Mouse (Mus musculus): ENCODE data around the gene Vcl. TPM values are rescaled to one million over a fixed set of nuclear protein-coding genes. Genes with fewer than 3 reads are reported as not detected.

Gene Vcl
- polyA plus RNA-seq, 1 experiment from 2014 or later: 15.5 TPM

DNA sequence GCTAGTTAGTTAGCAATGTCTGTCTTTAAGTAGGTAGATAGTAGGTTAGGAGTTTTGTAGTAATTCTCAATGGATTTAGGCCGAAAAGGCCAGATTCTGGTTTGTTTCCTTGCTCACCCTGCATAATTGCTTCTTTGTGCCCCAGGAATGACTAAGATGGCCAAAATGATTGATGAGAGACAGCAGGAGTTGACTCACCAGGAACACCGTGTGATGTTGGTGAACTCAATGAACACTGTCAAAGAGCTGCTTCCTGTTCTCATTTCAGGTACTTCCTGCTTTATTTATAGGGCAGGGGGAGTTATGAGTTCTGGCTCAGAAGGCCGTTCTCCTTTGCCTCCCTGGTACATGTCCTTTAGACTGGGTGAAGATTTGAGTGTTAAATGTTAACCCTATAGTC is 56.3 kb downstream of the Vcl start:
- no peak overlapping the region for H3K4me3 ChIP-seq
- H3K4me1 ChIP-seq (replicated peaks): no peaks in the 10 kb centered on the region
- 54% methylated on average over 3 of the region's 3 CpGs for WGBS
- no peaks in the 10 kb centered on the region for H3K9me3 ChIP-seq
- 0 out of 2 replicates have a peak, but pooled peaks cover 3% of the 10 kb centered on the region for H3K36me3 ChIP-seq
- ATAC-seq (ENCODE audit: low FRiP score, low read depth): no peak
- H3K9ac ChIP-seq: no peak overlapping the region
- H3K27ac ChIP-seq (replicated peaks): no peak overlapping the region
- H3K27me3 ChIP-seq: no peaks in the 10 kb centered on the region
- no peak overlapping the region for H3K4me2 ChIP-seq

DNA sequence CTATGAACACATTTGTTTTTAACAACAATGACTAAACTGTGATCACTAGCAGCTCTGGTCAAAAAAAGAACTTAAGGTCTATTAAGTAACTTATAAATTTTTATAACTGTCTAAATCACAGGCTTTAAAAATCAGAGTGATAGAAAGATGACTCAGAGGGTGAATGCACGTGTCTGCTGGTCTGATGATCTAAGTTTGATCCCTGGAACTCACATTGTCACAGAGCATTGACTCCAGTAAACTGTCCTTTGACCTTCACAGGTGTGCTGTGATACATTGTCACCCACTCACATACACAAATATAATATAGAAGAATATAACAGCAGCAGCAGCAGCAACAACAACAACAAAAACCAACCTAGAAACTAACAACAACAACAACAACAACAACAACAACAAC is 62.3 kb downstream of the Vcl start:
- no peak overlapping the region for H3K4me2 ChIP-seq
- no peaks in the 10 kb centered on the region for H3K27me3 ChIP-seq
- no peak for ATAC-seq (ENCODE audit: low FRiP score, low read depth)
- no peaks in the 10 kb centered on the region for H3K9me3 ChIP-seq
- WGBS: 92% methylated on average over 1 of the region's 1 CpGs
- H3K27ac ChIP-seq (replicated peaks): no peak overlapping the region
- no peak overlapping the region for H3K9ac ChIP-seq
- H3K4me3 ChIP-seq: no peak overlapping the region
- 0 out of 2 replicates have a peak, but pooled peaks cover 3% of the 10 kb centered on the region for H3K36me3 ChIP-seq
- H3K4me1 ChIP-seq (replicated peaks): no peaks in the 10 kb centered on the region

DNA sequence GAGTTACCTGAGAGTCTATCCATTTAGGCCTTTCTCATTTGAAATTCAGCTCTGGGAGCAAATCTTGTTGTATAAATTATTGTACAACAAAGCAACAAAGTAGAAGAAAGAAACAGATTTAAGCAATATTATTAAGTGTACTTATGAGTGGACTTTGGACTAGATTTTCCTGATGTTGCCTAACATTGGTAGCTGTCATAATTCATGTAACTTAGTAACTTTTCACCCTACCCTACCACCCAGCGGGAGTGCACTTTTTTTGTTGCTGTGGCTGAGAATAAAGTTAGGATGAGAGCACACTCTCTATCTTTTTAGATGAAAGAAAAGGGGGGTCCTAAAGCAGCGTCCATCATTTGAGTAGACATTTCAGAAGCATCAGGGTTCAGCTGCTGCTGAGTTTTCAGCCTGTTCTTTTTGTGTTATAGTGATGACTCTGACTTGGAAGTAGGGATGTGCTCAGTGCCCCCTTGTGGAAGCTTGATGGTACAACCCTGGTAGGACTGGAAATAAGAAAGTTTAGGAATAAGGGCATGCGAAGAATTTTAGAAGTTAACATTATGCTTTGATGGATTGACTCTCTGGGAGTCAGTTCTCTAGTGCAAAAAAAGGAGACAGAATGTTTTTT is 64.0 kb downstream of the Vcl start:
- Histone ChIP-seq H3K27me3 (no peaks in the 10 kb centered on the region), H3K9me3 (no peaks in the 10 kb centered on the region), H3K4me3 (no peak overlapping the region), H3K4me2 (no peak overlapping the region), H3K36me3 (no peaks in the 10 kb centered on the region), H3K27ac (replicated peaks) (no peak overlapping the region), H3K4me1 (replicated peaks) (no peaks in the 10 kb centered on the region), H3K9ac (no peak overlapping the region)
- no peak for ATAC-seq (ENCODE audit: low FRiP score, low read depth)
- 54% methylated on average over 3 of the region's 3 CpGs for WGBS

DNA sequence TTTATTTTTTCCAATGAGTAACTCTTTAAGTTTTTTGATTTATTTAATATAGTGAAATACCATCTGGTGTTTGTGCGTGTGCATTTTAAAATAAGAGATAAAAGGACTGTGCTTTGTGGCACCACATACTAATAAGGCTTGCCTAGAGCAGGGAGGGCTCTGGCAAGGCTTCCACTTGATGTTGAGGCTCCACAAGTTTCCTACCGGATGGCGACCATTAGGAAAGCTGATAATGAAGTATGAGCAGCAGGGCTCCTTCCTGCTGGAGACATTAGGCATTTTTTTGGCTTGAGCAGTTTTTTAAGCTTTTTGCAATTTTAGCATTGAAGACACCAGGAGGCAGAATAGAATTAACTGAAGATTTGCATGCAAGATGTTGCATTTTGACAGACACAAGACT is 65.3 kb downstream of the Vcl start:
- Histone ChIP-seq H3K9me3 (no peaks in the 10 kb centered on the region), H3K4me1 (replicated peaks) (no peaks in the 10 kb centered on the region), H3K4me3 (no peak overlapping the region), H3K27me3 (no peaks in the 10 kb centered on the region), H3K9ac (no peak overlapping the region), H3K36me3 (no peaks in the 10 kb centered on the region), H3K27ac (replicated peaks) (no peak overlapping the region), H3K4me2 (no peak overlapping the region)
- 66% methylated on average over 3 of the region's 3 CpGs for WGBS
- ATAC-seq (ENCODE audit: low FRiP score, low read depth): no peak

DNA sequence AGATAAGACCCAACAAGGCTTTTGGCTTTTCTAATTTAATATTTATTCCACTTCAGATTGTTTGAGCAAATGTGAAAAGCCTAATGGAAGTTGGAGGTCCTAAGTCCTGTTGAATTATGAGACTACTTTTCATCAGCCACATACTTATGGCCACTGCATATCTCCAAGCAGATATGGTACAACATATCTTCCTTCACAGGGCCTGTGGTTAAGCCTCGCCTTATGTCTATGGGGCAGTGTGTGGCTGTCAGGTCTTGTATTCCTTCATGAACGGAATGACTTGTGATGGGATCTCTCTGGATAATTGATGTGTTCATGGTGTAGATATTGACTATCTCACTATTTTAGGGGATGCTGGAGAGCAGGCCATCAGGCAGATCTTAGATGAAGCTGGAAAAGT is 66.3 kb downstream of the Vcl start:
- ATAC-seq (ENCODE audit: low FRiP score, low read depth): no peak
- WGBS: 98% methylated on average over 2 of the region's 2 CpGs
- Histone ChIP-seq H3K27me3 (no peaks in the 10 kb centered on the region), H3K4me3 (no peak overlapping the region), H3K4me2 (no peak overlapping the region), H3K4me1 (replicated peaks) (no peaks in the 10 kb centered on the region), H3K27ac (replicated peaks) (no peak overlapping the region), H3K9ac (no peak overlapping the region), H3K36me3 (no peaks in the 10 kb centered on the region), H3K9me3 (no peaks in the 10 kb centered on the region)

DNA sequence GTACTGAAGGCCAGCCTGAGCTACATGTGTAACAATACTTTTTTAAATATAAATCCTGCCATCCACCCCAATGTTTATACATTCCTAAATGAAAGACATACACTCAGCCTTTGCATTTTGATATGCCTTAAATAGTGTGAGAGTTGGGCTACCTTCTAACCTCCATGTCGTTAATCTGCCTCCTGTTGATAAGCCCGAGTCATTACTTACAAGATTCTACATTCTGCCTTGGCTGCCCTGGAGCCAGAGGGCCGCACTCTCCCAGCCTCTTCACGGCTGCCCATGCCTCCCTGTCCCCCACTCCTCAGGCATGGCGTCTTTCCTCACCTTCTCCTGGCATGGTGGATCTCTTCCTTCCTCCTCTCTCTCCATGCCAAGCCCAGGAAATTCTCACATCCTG is 67.2 kb downstream of the Vcl start:
- Histone ChIP-seq H3K9me3 (no peaks in the 10 kb centered on the region), H3K4me1 (replicated peaks) (no peaks in the 10 kb centered on the region), H3K36me3 (no peaks in the 10 kb centered on the region), H3K4me2 (no peak overlapping the region), H3K27me3 (no peaks in the 10 kb centered on the region), H3K27ac (replicated peaks) (no peak overlapping the region; the same call in 1 of the 2 replicates), H3K9ac (no peak overlapping the region), H3K4me3 (no peak overlapping the region)
- 66% methylated on average over 5 of the region's 5 CpGs for WGBS
- ATAC-seq (ENCODE audit: low FRiP score, low read depth): no peak

DNA sequence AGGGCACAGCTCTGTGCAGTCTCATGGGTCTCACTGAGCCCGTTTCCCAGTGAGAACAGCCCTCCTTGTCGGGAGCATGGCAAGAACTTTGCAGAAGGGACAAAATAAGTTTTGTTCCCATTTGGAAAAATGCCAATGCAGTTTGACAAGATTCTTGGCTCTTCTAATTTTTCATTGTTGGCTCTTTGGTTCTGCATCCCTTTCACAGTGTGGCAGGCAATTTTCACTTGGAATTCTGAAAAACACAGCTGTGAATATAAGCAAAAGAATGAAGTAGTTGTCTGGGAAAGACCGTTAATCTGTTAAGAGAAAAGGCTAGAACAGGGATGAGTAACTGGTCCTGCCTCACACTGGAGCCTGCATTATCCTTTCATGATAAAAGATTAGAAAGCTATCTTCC is 68.3 kb downstream of the Vcl start:
- H3K27ac ChIP-seq (replicated peaks): peak overlapping the region; percentile 34; the same call in 1 of the 2 replicates
- no peak overlapping the region for H3K9ac ChIP-seq
- no peak overlapping the region for H3K4me3 ChIP-seq
- no peaks in the 10 kb centered on the region for H3K36me3 ChIP-seq
- H3K4me2 ChIP-seq: no peak overlapping the region
- no peaks in the 10 kb centered on the region for H3K9me3 ChIP-seq
- 37% methylated on average over 3 of the region's 3 CpGs for WGBS
- no peak for ATAC-seq (ENCODE audit: low FRiP score, low read depth)
- H3K27me3 ChIP-seq: no peaks in the 10 kb centered on the region
- H3K4me1 ChIP-seq (replicated peaks): no peaks in the 10 kb centered on the region

DNA sequence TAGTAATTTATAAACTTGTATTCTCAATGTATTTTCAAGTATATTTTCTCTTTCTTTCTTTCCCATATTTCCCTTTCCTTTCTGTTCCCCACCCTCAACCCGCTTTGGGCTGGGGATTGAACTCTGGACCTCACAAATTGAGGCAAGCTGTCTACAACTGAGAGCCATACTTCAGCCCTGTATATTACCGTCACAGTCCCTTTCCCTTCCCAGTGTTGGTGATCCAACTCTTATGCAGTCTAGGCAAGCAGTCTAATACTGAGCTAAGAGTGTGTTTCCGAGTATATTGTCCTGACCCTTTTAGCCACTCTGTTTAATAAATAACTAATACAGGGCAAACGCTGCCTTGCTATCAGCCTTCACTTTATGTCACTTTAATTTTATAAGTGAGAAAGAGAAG is 70.4 kb downstream of the Vcl start:
- no peaks in the 10 kb centered on the region for H3K27me3 ChIP-seq
- H3K4me2 ChIP-seq: no peak overlapping the region
- H3K4me1 ChIP-seq (replicated peaks): no peaks in the 10 kb centered on the region
- ATAC-seq (ENCODE audit: low FRiP score, low read depth): no peak
- no peaks in the 10 kb centered on the region for H3K9me3 ChIP-seq
- H3K27ac ChIP-seq (replicated peaks): no peak overlapping the region
- WGBS: 86% methylated on average over 4 of the region's 4 CpGs
- no peak overlapping the region for H3K4me3 ChIP-seq
- no peaks in the 10 kb centered on the region for H3K36me3 ChIP-seq
- no peak overlapping the region for H3K9ac ChIP-seq

DNA sequence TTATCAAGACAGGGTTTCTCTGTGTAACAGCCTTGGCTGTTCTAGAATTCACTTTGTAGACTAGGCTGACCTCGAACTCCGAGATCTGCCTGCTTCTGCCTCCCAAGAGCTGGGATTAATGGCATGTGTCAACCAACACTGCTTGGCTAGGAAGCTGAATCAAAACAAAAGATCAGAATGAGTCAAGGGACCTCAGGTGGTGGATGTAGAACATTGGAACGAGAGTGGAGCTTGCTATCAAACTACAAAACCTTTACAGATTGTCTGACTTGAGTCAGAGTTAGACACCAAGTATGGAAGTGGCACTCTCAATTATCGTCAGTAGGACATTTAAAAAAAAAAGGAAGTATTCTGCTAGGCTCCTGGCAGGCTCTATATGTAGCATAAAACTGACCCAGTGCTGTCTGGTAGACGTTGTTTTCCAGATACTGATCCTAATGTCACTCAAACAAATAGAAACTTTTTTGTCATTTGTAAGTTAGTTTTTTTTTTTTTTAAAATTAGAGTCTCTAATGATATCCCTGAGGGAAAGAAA is 84.7 kb downstream of the Vcl start:
- no peak for ATAC-seq (ENCODE audit: low FRiP score, low read depth)

DNA sequence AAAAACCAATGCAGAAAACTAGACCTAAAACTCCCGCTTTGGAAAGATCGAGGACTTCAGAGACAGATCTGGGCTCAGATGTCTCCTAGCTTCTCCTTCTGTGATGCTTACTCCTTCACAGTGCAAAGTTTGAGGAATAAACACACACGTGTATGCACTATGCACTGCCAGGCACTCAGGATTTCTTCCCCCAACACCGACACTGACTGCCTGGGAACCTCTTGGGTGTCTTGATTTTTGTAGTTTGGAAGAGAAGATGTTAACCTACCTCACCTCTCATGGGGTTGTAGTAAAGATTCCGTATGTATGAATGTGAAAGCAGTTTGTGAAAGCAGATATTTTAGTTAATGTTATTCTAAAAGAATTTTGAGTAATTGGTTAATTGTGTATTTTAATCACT is 88.7 kb downstream of the Vcl start:
- H3K4me2 ChIP-seq: no peak overlapping the region
- no peak overlapping the region for H3K4me3 ChIP-seq
- H3K4me1 ChIP-seq (replicated peaks): no peaks in the 10 kb centered on the region
- no peak overlapping the region for H3K9ac ChIP-seq
- H3K27ac ChIP-seq (replicated peaks): no peak overlapping the region
- no peaks in the 10 kb centered on the region for H3K9me3 ChIP-seq
- H3K27me3 ChIP-seq: no peaks in the 10 kb centered on the region
- 93% methylated on average over 5 of the region's 5 CpGs for WGBS
- no peak for ATAC-seq (ENCODE audit: low FRiP score, low read depth)
- H3K36me3 ChIP-seq: peaks cover 17% of the 10 kb centered on the region

More for the DNA sequence above, 84.7 kb downstream of the Vcl start:
- 92% methylated on average over 5 of the region's 5 CpGs for WGBS
- H3K4me3 ChIP-seq: no peak overlapping the region
- H3K4me2 ChIP-seq: no peak overlapping the region
- H3K27ac ChIP-seq (replicated peaks): no peak overlapping the region
- no peaks in the 10 kb centered on the region for H3K9me3 ChIP-seq
- no peaks in the 10 kb centered on the region for H3K27me3 ChIP-seq
- H3K4me1 ChIP-seq (replicated peaks): no peaks in the 10 kb centered on the region
- no peak overlapping the region for H3K9ac ChIP-seq
- H3K36me3 ChIP-seq: 0 out of 2 replicates have a peak, but pooled peaks cover 5% of the 10 kb centered on the region

DNA sequence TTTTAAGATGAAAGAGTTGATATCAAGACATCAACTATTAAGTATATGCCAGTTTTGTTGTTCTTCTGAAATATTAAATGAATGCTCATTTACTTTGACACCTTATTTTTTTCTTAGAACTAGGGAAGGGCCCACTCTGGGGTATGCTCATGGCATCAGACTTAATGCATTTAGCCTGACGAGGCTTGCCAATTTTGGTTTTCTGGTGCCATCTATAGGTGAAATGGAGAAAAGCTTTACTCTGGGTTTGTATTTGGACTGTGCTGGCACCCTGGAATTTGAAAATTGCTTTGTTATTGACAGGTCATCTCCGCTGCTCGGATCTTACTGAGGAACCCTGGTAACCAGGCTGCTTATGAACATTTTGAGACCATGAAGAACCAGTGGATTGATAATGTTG is 89.8 kb downstream of the Vcl start:
- H3K9me3 ChIP-seq: no peaks in the 10 kb centered on the region
- peak; percentile 79 for ATAC-seq (ENCODE audit: low FRiP score, low read depth)
- no peak overlapping the region for H3K27ac ChIP-seq (replicated peaks)
- no peak overlapping the region for H3K4me3 ChIP-seq
- no peak overlapping the region for H3K4me2 ChIP-seq
- 32% methylated on average over 3 of the region's 3 CpGs for WGBS
- no peaks in the 10 kb centered on the region for H3K4me1 ChIP-seq (replicated peaks)
- peaks cover 17% of the 10 kb centered on the region for H3K36me3 ChIP-seq
- H3K27me3 ChIP-seq: no peaks in the 10 kb centered on the region
- no peak overlapping the region for H3K9ac ChIP-seq

DNA sequence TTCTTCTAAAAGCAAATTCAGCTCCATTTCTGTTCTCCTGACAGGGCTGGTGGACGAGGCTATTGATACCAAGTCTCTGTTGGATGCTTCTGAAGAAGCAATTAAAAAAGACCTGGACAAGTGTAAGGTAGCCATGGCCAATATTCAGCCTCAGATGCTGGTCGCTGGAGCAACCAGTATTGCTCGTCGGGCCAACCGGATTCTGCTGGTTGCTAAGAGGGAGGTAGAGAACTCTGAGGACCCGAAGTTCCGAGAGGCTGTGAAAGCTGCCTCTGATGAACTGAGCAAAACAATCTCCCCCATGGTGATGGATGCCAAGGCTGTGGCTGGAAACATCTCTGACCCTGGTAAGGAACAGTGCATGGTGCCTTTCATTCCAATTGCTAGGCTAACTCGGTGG is 91.2 kb downstream of the Vcl start:
- no peak overlapping the region for H3K9ac ChIP-seq
- ATAC-seq (ENCODE audit: low FRiP score, low read depth): no peak
- no peaks in the 10 kb centered on the region for H3K4me1 ChIP-seq (replicated peaks)
- WGBS: 84% methylated on average over 8 of the region's 8 CpGs
- H3K27ac ChIP-seq (replicated peaks): no peak overlapping the region
- H3K4me3 ChIP-seq: no peak overlapping the region
- H3K27me3 ChIP-seq: no peaks in the 10 kb centered on the region
- H3K36me3 ChIP-seq: peaks cover 26% of the 10 kb centered on the region
- no peak overlapping the region for H3K4me2 ChIP-seq
- no peaks in the 10 kb centered on the region for H3K9me3 ChIP-seq

DNA sequence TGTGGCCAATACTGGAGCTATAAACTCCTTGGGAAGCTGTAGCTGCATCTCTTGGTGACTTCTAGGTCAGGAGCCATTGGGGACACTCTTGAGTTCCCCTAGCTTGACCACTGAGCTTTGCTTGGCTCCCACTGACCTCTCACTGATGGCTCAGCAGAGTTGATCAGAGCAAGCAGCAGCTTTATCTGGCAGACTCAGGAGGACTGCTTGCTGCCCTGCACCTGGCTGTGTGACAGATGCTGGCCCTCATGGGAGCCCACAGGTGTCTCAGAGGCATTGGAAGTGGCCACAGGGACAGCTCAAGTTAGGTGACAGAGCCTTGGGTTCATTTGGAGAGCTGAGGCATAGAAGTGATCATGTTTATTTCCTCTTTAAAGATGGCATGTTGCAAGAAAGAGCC is 98.3 kb downstream of the Vcl start:
- H3K27ac ChIP-seq (replicated peaks): no peak overlapping the region
- no peaks in the 10 kb centered on the region for H3K9me3 ChIP-seq
- H3K27me3 ChIP-seq: no peaks in the 10 kb centered on the region
- no peak overlapping the region for H3K4me3 ChIP-seq
- no peak for ATAC-seq (ENCODE audit: low FRiP score, low read depth)
- peaks cover 14% of the 10 kb centered on the region for H3K36me3 ChIP-seq
- no peaks in the 10 kb centered on the region for H3K4me1 ChIP-seq (replicated peaks)
- no peak overlapping the region for H3K9ac ChIP-seq
- H3K4me2 ChIP-seq: no peak overlapping the region

Measured in hindbrain, embryonic 15.5 days (tissue).